Mouse (Mus musculus) CH12.LX (cell line): Measurements from ENCODE around the gene Cer1. TPM values are rescaled to one million over a fixed set of nuclear protein-coding genes. Genes with fewer than 3 reads are reported as not detected.
A peak's percentile ranks its signal among the peaks of the same experiment; 100 is the strongest.

Experiments
- DNase-seq: peaks from one replicate; pipeline ENCODE4 v3.0.0-alpha.2; 2013; ENCODE audit errors: extremely low read depth
- H3K27ac ChIP-seq: 2 replicates; pipeline ENCODE4 v1.5.1; 2012; ENCODE audit warnings: low read depth, mild to moderate bottlenecking, control low read depth, moderate library complexity; ENCODE audit not compliant: insufficient read depth
- H3K27me3 ChIP-seq: replicated peaks from 2 replicates; pipeline ENCODE3; 2012; ENCODE audit warnings: inconsistent platforms
- H3K36me3 ChIP-seq, 2 experiments: replicated peaks in 1 of 2; 2 replicates each; pipeline versions ENCODE3 to v1.6.1; 2012; ENCODE audit warnings: inconsistent platforms in 1 of 2, low read length in 1 of 2, mild to moderate bottlenecking in 1 of 2, mixed read lengths in 1 of 2, moderate library complexity in 1 of 2; ENCODE audit not compliant: control insufficient read depth in 1 of 2, insufficient read depth in 1 of 2
- H3K4me1 ChIP-seq, 2 experiments: 2 replicates each; pipeline ENCODE4 v1.6.1; 2012; ENCODE audit warnings: inconsistent platforms in 1 of 2, moderate library complexity in 1 of 2; ENCODE audit not compliant: insufficient read depth in 2 of 2, control insufficient read depth in 1 of 2
- H3K4me2 ChIP-seq: 2 replicates; pipeline ENCODE4 v1.6.1; 2012; ENCODE audit warnings: low read depth, mild to moderate bottlenecking, control low read depth; ENCODE audit not compliant: poor library complexity, insufficient read depth, severe bottlenecking
- H3K4me3 ChIP-seq, 3 experiments: fragments of 150-350 bp in 1 of 3; sonication (generic) in 1 of 3; replicated peaks in 1 of 3; 2 replicates each; pipeline versions ENCODE3 to v1.5.1; 2011 to 2012; ENCODE audit warnings: low read depth in 2 of 3, low read length in 2 of 3, mild to moderate bottlenecking in 2 of 3, moderate library complexity in 2 of 3, control low read depth in 1 of 3, improper control_type of control experiment in 1 of 3, inconsistent platforms in 1 of 3, mixed read lengths in 1 of 3; ENCODE audit not compliant: poor library complexity in 1 of 3
- H3K79me2 ChIP-seq: replicated peaks from 2 replicates; pipeline ENCODE4 v1.6.1; 2012; ENCODE audit warnings: mild to moderate bottlenecking, moderate library complexity; ENCODE audit not compliant: control insufficient read depth, poor library complexity, insufficient read depth, severe bottlenecking; ENCODE audit errors: extremely low read depth
- H3K9ac ChIP-seq: 2 replicates; pipeline ENCODE4 v1.6.1; 2012; ENCODE audit warnings: low read depth, mild to moderate bottlenecking, control low read depth, moderate library complexity; ENCODE audit not compliant: insufficient read depth
- H3K9me3 ChIP-seq: replicated peaks from 2 replicates; pipeline ENCODE3; 2012; ENCODE audit warnings: low read length, inconsistent platforms, mixed read lengths
- EP300 ChIP-seq: IDR thresholded peaks from 2 replicates; pipeline ENCODE4 v1.6.1; 2011; ENCODE audit warnings: low read length, improper control_type of control experiment
- GABPA ChIP-seq: IDR thresholded peaks from 2 replicates; pipeline ENCODE4 v1.6.1; 2012; ENCODE audit warnings: low read depth, low read length, improper control_type of control experiment, inconsistent platforms; ENCODE audit not compliant: insufficient replicate concordance
- HCFC1 ChIP-seq: IDR thresholded peaks from 2 replicates; pipeline ENCODE4 v1.6.1; 2012; ENCODE audit warnings: low read depth, mild to moderate bottlenecking, inconsistent platforms, low read length, improper control_type of control experiment
- MAX ChIP-seq: IDR thresholded peaks from 2 replicates; pipeline ENCODE4 v1.6.1; 2011; ENCODE audit warnings: low read length, improper control_type of control experiment
- MYC ChIP-seq: IDR thresholded peaks from 2 replicates; pipeline ENCODE4 v1.6.1; 2011; ENCODE audit warnings: low read depth, mild to moderate bottlenecking, improper control_type of control experiment, low read length
- SIN3A ChIP-seq: IDR thresholded peaks from 2 replicates; pipeline ENCODE4 v1.6.1; 2012; ENCODE audit warnings: low read length, improper control_type of control experiment, inconsistent platforms
- UBTF ChIP-seq: IDR thresholded peaks from 2 replicates; pipeline ENCODE4 v1.6.1; 2012; ENCODE audit warnings: low read depth, mild to moderate bottlenecking, inconsistent platforms, low read length, improper control_type of control experiment, moderate library complexity
- ZMIZ1 ChIP-seq: IDR thresholded peaks from 2 replicates; pipeline ENCODE4 v1.6.1; 2012; ENCODE audit warnings: low read depth, mild to moderate bottlenecking, inconsistent platforms, low read length, improper control_type of control experiment
- dilution Hi-C: fragments of 300-500 bp; cut with MboI; formaldehyde crosslinking; loops from 2 replicates; pipeline ENCODE4 v1.14.3; 2020; ENCODE audit warnings: low sequenced_read_pairs; ENCODE audit not compliant: extremely low pct_unique_long_range_greater_than_20kb, extremely low pct_ligation_motif_present
- in situ Hi-C: fragments of 300-500 bp; cut with MboI; formaldehyde crosslinking; loops from 3 replicates; pipeline ENCODE4 v1.14.3; 2019; ENCODE audit warnings: low sequenced_read_pairs, low pct_ligation_motif_present, low pct_unique_long_range_greater_than_20kb, mixed read lengths
- polyA plus RNA-seq: library from polyadenylated mRNA; unstranded; fragments of >175 nt; gene quantifications from 2 replicates; pipeline ENCODE4 v1.2.1, GENCODE M21; 2012; ENCODE audit warnings: low read depth; ENCODE audit not compliant: insufficient read length
- total RNA-seq, 2 experiments: library from RNA; depleted of rRNA; stranded (reverse); fragments of 300-350 nt in 1 of 2; fragments of >200 nt in 1 of 2; gene quantifications; 2 replicates each; pipeline ENCODE4 v1.2.3; 2012 to 2014

Gene Cer1
- total and polyA plus RNA-seq, 3 experiments, result not detected

- Histone ChIP-seq H3K79me2 (no peaks in the 10 kb centered on the region), H3K27ac (no peak overlapping the region), H3K4me2 (peak overlapping the region; percentile 64), H3K4me1 (0 out of 4 replicates have a peak, but pooled peaks cover 0 to 2% of the 10 kb centered on the region in 2 experiments), H3K9me3 (no peaks in the 10 kb centered on the region), H3K9ac (no peak overlapping the region), H3K36me3 (no peaks in the 10 kb centered on the region), H3K4me3 (no peak overlapping the region), H3K27me3 (no peaks in the 10 kb centered on the region)
- in situ Hi-C loops, result no loop called here
- no peak for TF ChIP-seq MYC
- no peak for TF ChIP-seq EP300
- no peak for DNase-seq
- dilution Hi-C loops, result no loop called here
Measured at GRCm38 (mm10) chr4:82874791-82875190, 10.2 kb downstream of the Cer1 start.

- Histone ChIP-seq H3K9me3 (no peaks in the 10 kb centered on the region), H3K4me2 (no peak overlapping the region), H3K27ac (no peak overlapping the region), H3K36me3 (no peaks in the 10 kb centered on the region), H3K9ac (no peak overlapping the region), H3K4me1 (0 out of 4 replicates have a peak, but pooled peaks cover 0 to 2% of the 10 kb centered on the region in 2 experiments), H3K4me3 (no peak overlapping the region), H3K79me2 (no peaks in the 10 kb centered on the region), H3K27me3 (no peaks in the 10 kb centered on the region)
- in situ Hi-C loops, result no loop called here
- no peak for TF ChIP-seq HCFC1
- no peak for DNase-seq
- dilution Hi-C loops, result no loop called here
Measured at GRCm38 (mm10) chr4:82872548-82872947, 12.4 kb downstream of the Cer1 start.

GRCm38 (mm10) chr4:82872121-82872520 is 12.8 kb downstream of the Cer1 start:
- H3K36me3 ChIP-seq, result no peaks in the 10 kb centered on the region
- H3K9ac ChIP-seq, result no peak overlapping the region
- dilution Hi-C loops, result no loop called here
- no peak overlapping the region for H3K4me2 ChIP-seq
- no peaks in the 10 kb centered on the region for H3K79me2 ChIP-seq
- TF ChIP-seq ZMIZ1 (no peak), MAX (no peak), GABPA (no peak), SIN3A (no peak), UBTF (no peak)
- no peak overlapping the region for H3K27ac ChIP-seq
- DNase-seq, result no peak
- in situ Hi-C loops, result no loop called here
- no peaks in the 10 kb centered on the region for H3K9me3 ChIP-seq
- no peaks in the 10 kb centered on the region for H3K27me3 ChIP-seq
- peaks cover 0 to 3% of the 10 kb centered on the region in 2 experiments; a peak in 1 of 4 replicates for H3K4me1 ChIP-seq
- no peak overlapping the region for H3K4me3 ChIP-seq

- no peaks in the 10 kb centered on the region for H3K36me3 ChIP-seq
- in situ Hi-C loops, result no loop called here
- DNase-seq, result no peak
- no peak overlapping the region for H3K4me3 ChIP-seq
- no peak overlapping the region for H3K4me2 ChIP-seq
- H3K4me1 ChIP-seq, result peaks cover 0 to 7% of the 10 kb centered on the region in 2 experiments; a peak in 1 of 4 replicates
- no peaks in the 10 kb centered on the region for H3K9me3 ChIP-seq
- dilution Hi-C loops, result no loop called here
- no peak overlapping the region for H3K27ac ChIP-seq
- no peak for TF ChIP-seq ZMIZ1
- no peaks in the 10 kb centered on the region for H3K27me3 ChIP-seq
- no peak overlapping the region for H3K9ac ChIP-seq
- H3K79me2 ChIP-seq, result no peaks in the 10 kb centered on the region
Measured at GRCm38 (mm10) chr4:82870931-82871330, 14.0 kb downstream of the Cer1 start.
